Mouse (Mus musculus) liver, embryonic 11.5 days (tissue): ENCODE measurements around the gene Zbtb39. TPM values are rescaled to one million over a fixed set of nuclear protein-coding genes. Genes with fewer than 3 reads are reported as not detected.

Experiments
- ATAC-seq: fragments of 200-750 bp; cut with Nextera tagmentation; replicated peaks from 2 replicates; pipeline ENCODE4 v1.8.0; 2017; ENCODE audit warnings: moderate number of reproducible peaks, mild to moderate bottlenecking, moderate TSS enrichment, moderate library complexity; ENCODE audit not compliant: low FRiP score
- DNase-seq: peaks from one replicate; pipeline ENCODE4 v3.0.0-alpha.2; 2017; ENCODE audit warnings: low spot score
- H3K27ac ChIP-seq: fragments of 300-500 bp; sonication (generic); 2 replicates; pipeline ENCODE4 v1.5.1; 2014; ENCODE audit warnings: mild to moderate bottlenecking, low read depth, low read length, control low read depth
- H3K27me3 ChIP-seq: fragments of 300-500 bp; sonication (generic); replicated peaks from 2 replicates; pipeline ENCODE4 v1.6.1; 2014; ENCODE audit warnings: low read length, mixed read lengths; ENCODE audit not compliant: control insufficient read depth, insufficient read depth
- H3K36me3 ChIP-seq: fragments of 300-500 bp; sonication (generic); 2 replicates; pipeline ENCODE4 v1.6.1; 2014; ENCODE audit warnings: mild to moderate bottlenecking, low read length, moderate library complexity, mixed read lengths; ENCODE audit not compliant: control insufficient read depth, insufficient read depth
- H3K4me1 ChIP-seq: fragments of 300-500 bp; sonication (generic); replicated peaks from 2 replicates; pipeline ENCODE4 v1.6.1; 2014; ENCODE audit warnings: low read length, mixed read lengths; ENCODE audit not compliant: control insufficient read depth, insufficient read depth
- H3K4me2 ChIP-seq: fragments of 300-500 bp; sonication (generic); 2 replicates; pipeline ENCODE4 v1.6.1; 2014; ENCODE audit warnings: mild to moderate bottlenecking, control low read depth, moderate library complexity
- H3K4me3 ChIP-seq: fragments of 300-500 bp; sonication (generic); 2 replicates; pipeline ENCODE4 v1.5.1; 2014; ENCODE audit warnings: low read depth, low read length, control low read depth
- H3K9ac ChIP-seq: fragments of 300-500 bp; sonication (generic); 2 replicates; pipeline ENCODE4 v1.6.1; 2014; ENCODE audit warnings: low read depth, low read length, control low read depth
- H3K9me3 ChIP-seq: fragments of 300-500 bp; sonication (generic); 2 replicates; pipeline ENCODE4 v1.6.1; 2016; ENCODE audit warnings: low read length, inconsistent platforms, mixed read lengths; ENCODE audit not compliant: control insufficient read depth
- WGBS: fragments of 180-500 bp; shearing (Covaris S2); extraction: QIAGEN DNeasy Blood & Tissue Kit; methylation state at CpG from one replicate; pipeline ENCODE4 v1.1.7; 2014; 5-methylcytosine and 5-hydroxymethylcytosine counted together
- polyA plus RNA-seq: library from polyadenylated mRNA; unstranded; fragments of >200 nt; fragmentation: Nextera tagmentation; extraction: Ambion mirVana; gene quantifications from 2 replicates; pipeline ENCODE4 v1.2.1, GENCODE M21; 2014

The Zbtb39 gene
- polyA plus RNA-seq, 1 experiment from 2014 or later, result 2.8 TPM

GRCm38 (mm10) chr10:127707721-127708120, 31.6 kb upstream of the Zbtb39 start:
- 68% methylated on average over 7 of the region's 7 CpGs for WGBS
- Histone ChIP-seq H3K4me3 (no peak overlapping the region), H3K27me3 (no peaks in the 10 kb centered on the region), H3K4me2 (no peak overlapping the region), H3K9ac (no peak overlapping the region), H3K36me3 (no peaks in the 10 kb centered on the region), H3K27ac (no peak overlapping the region), H3K4me1 (no peaks in the 10 kb centered on the region), H3K9me3 (no peaks in the 10 kb centered on the region)
- peak; percentile 29 for DNase-seq
- no peak for ATAC-seq

- Histone ChIP-seq H3K36me3 (no peaks in the 10 kb centered on the region), H3K27me3 (no peaks in the 10 kb centered on the region), H3K27ac (no peak overlapping the region), H3K4me3 (no peak overlapping the region), H3K4me2 (no peak overlapping the region), H3K4me1 (no peaks in the 10 kb centered on the region), H3K9ac (no peak overlapping the region), H3K9me3 (no peaks in the 10 kb centered on the region)
- DNase-seq (no peak), ATAC-seq (no peak)
- 70% methylated on average over 3 of the region's 3 CpGs for WGBS
Measured at GRCm38 (mm10) chr10:127708850-127709370, 30.4 kb upstream of the Zbtb39 start.

- no peak overlapping the region for H3K4me2 ChIP-seq
- DNase-seq (no peak), ATAC-seq (no peak)
- H3K27me3 ChIP-seq, result no peaks in the 10 kb centered on the region
- H3K4me1 ChIP-seq, result no peaks in the 10 kb centered on the region
- H3K36me3 ChIP-seq, result no peaks in the 10 kb centered on the region
- no peak overlapping the region for H3K4me3 ChIP-seq
- no peaks in the 10 kb centered on the region for H3K9me3 ChIP-seq
- WGBS, result 79% methylated on average over 13 of the region's 13 CpGs
- no peak overlapping the region for H3K9ac ChIP-seq
- no peak overlapping the region for H3K27ac ChIP-seq
Measured at GRCm38 (mm10) chr10:127710331-127710730, 29.0 kb upstream of the Zbtb39 start.

- H3K27ac ChIP-seq, result no peak overlapping the region
- no peaks in the 10 kb centered on the region for H3K9me3 ChIP-seq
- H3K9ac ChIP-seq, result no peak overlapping the region
- no peak overlapping the region for H3K4me3 ChIP-seq
- DNase-seq (no peak), ATAC-seq (no peak)
- no peaks in the 10 kb centered on the region for H3K4me1 ChIP-seq
- H3K4me2 ChIP-seq, result no peak overlapping the region
- H3K36me3 ChIP-seq, result no peaks in the 10 kb centered on the region
- H3K27me3 ChIP-seq, result no peaks in the 10 kb centered on the region
- 69% methylated on average over 6 of the region's 6 CpGs for WGBS
Measured at GRCm38 (mm10) chr10:127712736-127713135, 26.6 kb upstream of the Zbtb39 start.

- Histone ChIP-seq H3K9ac (no peak overlapping the region), H3K9me3 (no peaks in the 10 kb centered on the region), H3K27me3 (peaks cover 36% of the 10 kb centered on the region), H3K4me2 (peak overlapping the region; percentile 30), H3K4me1 (peaks cover 2% of the 10 kb centered on the region; the same call in 1 of the 2 replicates), H3K27ac (no peak overlapping the region), H3K36me3 (no peaks in the 10 kb centered on the region), H3K4me3 (no peak overlapping the region; the same call in 1 of the 2 replicates)
- 14% methylated on average over 20 of the region's 20 CpGs for WGBS
- no peak for DNase-seq
- ATAC-seq, result no peak
Measured at GRCm38 (mm10) chr10:127721671-127722418, 17.5 kb upstream of the Zbtb39 start.

GRCm38 (mm10) chr10:127724178-127724577, 15.2 kb upstream of the Zbtb39 start, which contains the start of gene Tac2:
Gene Tac2 (plus strand): TSS chr10:127724478.
- no peak within 1 kb of the TSS for H3K27ac ChIP-seq
- ATAC-seq, result no peak
- H3K4me3 ChIP-seq, result no peak within 1 kb of the TSS
- peaks cover 11% of the 10 kb centered on the region for H3K4me1 ChIP-seq
- no peak within 1 kb of the TSS for H3K9ac ChIP-seq
- DNase-seq, result no peak
- H3K27me3 ChIP-seq, result peaks cover 40% of the 10 kb centered on the region
- 70% methylated on average over 3 of the region's 3 CpGs for WGBS
- no peaks in the 10 kb centered on the region for H3K9me3 ChIP-seq
- H3K4me2 ChIP-seq, result no peak within 1 kb of the TSS
- H3K36me3 ChIP-seq, result no peaks in the 10 kb centered on the region

GRCm38 (mm10) chr10:127725136-127725535, 14.2 kb upstream of the Zbtb39 start:
- H3K4me2 ChIP-seq, result no peak overlapping the region
- DNase-seq (no peak), ATAC-seq (peak; percentile 68)
- H3K9me3 ChIP-seq, result no peaks in the 10 kb centered on the region
- no peak overlapping the region for H3K27ac ChIP-seq
- WGBS, result 66% methylated on average over 4 of the region's 4 CpGs
- H3K27me3 ChIP-seq, result peaks cover 35% of the 10 kb centered on the region
- H3K36me3 ChIP-seq, result no peaks in the 10 kb centered on the region
- H3K9ac ChIP-seq, result no peak overlapping the region
- H3K4me3 ChIP-seq, result no peak overlapping the region
- peaks cover 21% of the 10 kb centered on the region for H3K4me1 ChIP-seq

GRCm38 (mm10) chr10:127728437-127728836, 10.9 kb upstream of the Zbtb39 start:
- DNase-seq, result no peak
- H3K9me3 ChIP-seq, result no peaks in the 10 kb centered on the region
- H3K4me2 ChIP-seq, result no peak overlapping the region
- no peak for ATAC-seq
- 77% methylated on average over 8 of the region's 8 CpGs for WGBS
- no peaks in the 10 kb centered on the region for H3K36me3 ChIP-seq
- H3K9ac ChIP-seq, result peak overlapping the region; percentile 0; the same call in 1 of the 2 replicates
- no peak overlapping the region for H3K4me3 ChIP-seq
- H3K4me1 ChIP-seq, result peaks cover 32% of the 10 kb centered on the region
- H3K27ac ChIP-seq, result no peak overlapping the region
- H3K27me3 ChIP-seq, result peaks cover 8% of the 10 kb centered on the region; the same call in 1 of the 2 replicates
